Mouse (Mus musculus) liver, embryonic 14.5 days (tissue): ENCODE measurements at regions not wholly inside any gene's neighbourhood (a gene's known extent, or its start where the extent isn't known, plus 50 kb on each side); places are given as distances from the start of the nearest gene placed in this dataset.

Experiments
- ATAC-seq: fragments of 200-750 bp; cut with Nextera tagmentation; 2 replicates; pipeline ENCODE4 v1.8.0; 2017; ENCODE audit warnings: moderate number of reproducible peaks, mild to moderate bottlenecking, moderate library complexity; ENCODE audit not compliant: insufficient read depth
- DNase-seq, 3 experiments: peaks; one replicate each; pipeline ENCODE4 v3.0.0-alpha.2; 2012 to 2013; ENCODE audit warnings: low read depth in 3 of 3, low spot score in 3 of 3
- H3K27ac ChIP-seq: fragments of 300-500 bp; sonication (generic); 2 replicates; pipeline ENCODE4 v1.5.1; 2014; ENCODE audit warnings: moderate library complexity, mild to moderate bottlenecking, control low read depth, inconsistent platforms
- H3K27me3 ChIP-seq: fragments of 300-500 bp; sonication (generic); 2 replicates; pipeline ENCODE4 v1.6.1; 2014; ENCODE audit warnings: mild to moderate bottlenecking, low read length, moderate library complexity; ENCODE audit not compliant: control insufficient read depth, insufficient read depth
- H3K36me3 ChIP-seq: fragments of 300-500 bp; sonication (generic); replicated peaks from 2 replicates; pipeline ENCODE4 v1.6.1; 2014; ENCODE audit warnings: low read depth; ENCODE audit not compliant: control insufficient read depth, insufficient read depth
- H3K4me1 ChIP-seq, 2 experiments: fragments of 200-500 bp in 1 of 2; fragments of 300-500 bp in 1 of 2; sonication (generic) in 1 of 2; replicated peaks; 2 replicates each; pipeline ENCODE4 v1.6.1; 2012 to 2014; ENCODE audit warnings: antibody characterized with exemption in 1 of 2, inconsistent platforms in 1 of 2, low read length in 1 of 2; ENCODE audit not compliant: control insufficient read depth in 2 of 2, insufficient read depth in 2 of 2
- H3K4me2 ChIP-seq: fragments of 300-500 bp; sonication (generic); 2 replicates; pipeline ENCODE4 v1.6.1; 2014; ENCODE audit warnings: low read depth, mild to moderate bottlenecking, control low read depth, moderate library complexity
- H3K4me3 ChIP-seq, 2 experiments: fragments of 200-500 bp in 1 of 2; fragments of 300-500 bp in 1 of 2; sonication (generic) in 1 of 2; 2 replicates each; pipeline ENCODE4 v1.5.1; 2012 to 2014; ENCODE audit warnings: low read depth in 2 of 2, low read length in 2 of 2, mild to moderate bottlenecking in 2 of 2, control low read depth in 1 of 2, inconsistent platforms in 1 of 2, moderate library complexity in 1 of 2; ENCODE audit not compliant: insufficient read depth in 1 of 2
- H3K9ac ChIP-seq: fragments of 300-500 bp; sonication (generic); replicated peaks from 2 replicates; pipeline ENCODE4 v1.6.1; 2014; ENCODE audit warnings: mild to moderate bottlenecking, control low read depth, moderate library complexity
- H3K9me3 ChIP-seq: fragments of 300-500 bp; sonication (generic); 2 replicates; pipeline ENCODE4 v1.6.1; 2016; ENCODE audit warnings: low read length, mixed read lengths; ENCODE audit not compliant: control insufficient read depth
- CTCF ChIP-seq: IDR thresholded peaks from 2 replicates; pipeline ENCODE4 v1.5.1; 2016; ENCODE audit warnings: antibody characterized with exemption, low read depth, control low read depth
- EP300 ChIP-seq: IDR thresholded peaks from 2 replicates; pipeline ENCODE4 v1.6.1; 2016; ENCODE audit warnings: antibody characterized with exemption, low read depth
- WGBS: fragments of 180-500 bp; shearing (Covaris S2); extraction: QIAGEN DNeasy Blood & Tissue Kit; methylation state at CpG from one replicate; pipeline ENCODE4 v1.1.7; 2014; ENCODE audit not compliant: insufficient replicate concordance; 5-methylcytosine and 5-hydroxymethylcytosine counted together

DNA sequence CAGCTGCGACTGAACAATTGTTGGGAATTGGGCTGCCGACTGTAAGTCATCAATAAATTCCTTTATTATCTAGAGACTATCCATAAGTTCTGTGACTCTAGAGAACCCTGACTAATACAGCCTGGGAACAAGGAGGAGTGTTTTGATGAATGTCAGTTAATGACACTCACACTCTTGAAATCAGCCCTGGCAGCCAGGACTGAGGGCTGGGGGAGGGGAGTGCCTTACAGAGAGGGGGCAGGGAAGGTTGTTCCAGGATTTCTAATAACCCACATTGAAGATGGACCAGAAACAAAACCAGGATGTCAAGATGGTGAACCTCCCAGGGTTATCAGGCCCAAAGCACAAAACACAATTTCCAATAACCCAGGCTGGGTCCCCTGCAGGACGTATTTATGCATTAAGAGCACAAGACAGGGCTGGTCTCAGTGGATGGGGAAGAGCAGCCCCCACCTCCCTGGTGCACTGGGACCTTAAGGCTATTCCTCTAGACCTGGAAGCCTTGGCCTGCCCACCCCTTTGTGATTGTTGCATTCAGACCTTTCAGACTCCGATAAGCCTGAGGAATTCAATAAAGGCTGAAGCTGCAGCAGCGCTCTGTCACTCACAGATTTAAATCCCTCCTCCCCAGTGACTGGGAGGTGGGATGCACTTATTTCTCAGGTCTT lies 80.0 kb upstream of the Topaz1 start:
- Histone ChIP-seq H3K9me3 (no peaks in the 10 kb centered on the region), H3K4me3 (no peak overlapping the region), H3K27me3 (no peaks in the 10 kb centered on the region), H3K4me2 (no peak overlapping the region), H3K27ac (no peak overlapping the region), H3K36me3 (no peaks in the 10 kb centered on the region), H3K4me1 (no peaks in the 10 kb centered on the region), H3K9ac (no peak overlapping the region)
- ATAC-seq (no peak), DNase-seq (no peak)
- TF ChIP-seq CTCF (no peak), EP300 (no peak)
- 47% methylated on average over 3 of the region's 5 CpGs for WGBS

- DNase-seq (no peak), ATAC-seq (no peak)
- H3K36me3 ChIP-seq = no peaks in the 10 kb centered on the region
- H3K9me3 ChIP-seq = no peaks in the 10 kb centered on the region
- no peak overlapping the region for H3K4me3 ChIP-seq
- H3K4me1 ChIP-seq = no peaks in the 10 kb centered on the region
- H3K9ac ChIP-seq = no peak overlapping the region
- WGBS = 44% methylated on average over 3 of the region's 3 CpGs
- H3K27me3 ChIP-seq = no peaks in the 10 kb centered on the region
- no peak for TF ChIP-seq CTCF
- no peak for TF ChIP-seq EP300
- H3K27ac ChIP-seq = no peak overlapping the region
- no peak overlapping the region for H3K4me2 ChIP-seq
These were observed 79.5 kb upstream of the Topaz1 start for GRCm38 (mm10) chr9:122667646-122667981.

DNA sequence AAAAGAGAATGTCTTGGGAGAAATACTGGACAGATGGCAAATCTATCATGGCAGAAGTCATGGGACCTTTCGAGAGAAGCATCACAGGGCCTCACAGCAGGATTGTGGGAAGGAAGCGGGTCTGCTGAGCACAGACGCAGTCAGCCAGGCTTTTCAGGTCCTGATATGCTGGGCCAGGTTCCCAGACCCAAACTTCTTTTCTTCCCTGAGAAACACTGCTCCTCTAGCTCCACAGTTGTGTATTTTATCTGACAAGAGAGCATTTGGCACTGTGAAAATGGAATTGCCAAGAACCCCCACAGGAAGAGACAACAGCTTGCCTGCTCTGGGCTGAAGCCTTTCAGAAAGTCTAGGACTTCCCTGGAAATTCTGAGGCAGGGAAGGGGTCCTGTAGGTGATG lies 73.4 kb upstream of the Topaz1 start:
- no peak for TF ChIP-seq CTCF
- TF ChIP-seq EP300 = no peak
- no peak for ATAC-seq
- no peak overlapping the region for H3K27ac ChIP-seq
- 61% methylated on average over 3 of the region's 3 CpGs for WGBS
- no peak overlapping the region for H3K9ac ChIP-seq
- no peaks in the 10 kb centered on the region for H3K9me3 ChIP-seq
- no peaks in the 10 kb centered on the region for H3K4me1 ChIP-seq
- no peak overlapping the region for H3K4me2 ChIP-seq
- no peaks in the 10 kb centered on the region for H3K36me3 ChIP-seq
- no peak for DNase-seq
- no peaks in the 10 kb centered on the region for H3K27me3 ChIP-seq
- H3K4me3 ChIP-seq = no peak overlapping the region

DNA sequence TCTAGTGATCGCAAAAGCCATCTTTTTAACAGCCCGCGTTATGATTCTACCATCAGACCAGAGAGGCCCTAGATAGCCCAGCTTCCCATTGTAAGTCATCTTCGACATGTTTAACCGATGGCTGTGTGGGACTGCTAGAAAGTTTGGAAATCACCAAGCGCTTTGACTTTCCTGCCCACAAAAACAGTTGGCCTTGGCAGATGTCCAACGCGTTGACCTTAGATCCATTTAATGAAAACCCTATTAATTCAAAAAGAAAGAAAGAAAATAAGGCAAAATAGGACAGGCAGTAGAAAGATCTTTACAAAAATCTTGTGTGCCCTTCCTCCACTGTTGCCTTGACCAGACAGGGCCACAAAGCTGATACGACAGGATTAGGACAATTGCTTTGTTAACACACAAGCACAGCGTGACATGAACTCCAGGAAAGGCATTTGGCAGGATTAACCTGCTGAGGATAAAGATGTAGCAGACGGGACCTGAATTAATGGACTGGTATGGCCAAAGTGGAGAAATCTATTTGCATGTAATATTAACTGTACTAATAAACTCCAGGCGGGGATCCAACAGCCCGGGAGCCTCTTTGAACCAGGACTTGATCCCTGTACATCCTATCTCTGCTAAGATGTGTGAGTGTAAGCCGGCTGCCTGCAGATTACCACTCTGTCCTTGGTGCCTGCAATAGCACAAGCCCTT lies 69.0 kb upstream of the Topaz1 start:
- no peak overlapping the region for H3K27ac ChIP-seq
- WGBS = 68% methylated on average over 14 of the region's 14 CpGs
- H3K4me3 ChIP-seq = no peak overlapping the region
- no peaks in the 10 kb centered on the region for H3K9me3 ChIP-seq
- H3K36me3 ChIP-seq = no peaks in the 10 kb centered on the region
- no peak for TF ChIP-seq EP300
- TF ChIP-seq CTCF = no peak
- ATAC-seq (no peak), DNase-seq (no peak)
- no peaks in the 10 kb centered on the region for H3K4me1 ChIP-seq
- no peak overlapping the region for H3K4me2 ChIP-seq
- no peak overlapping the region for H3K9ac ChIP-seq
- no peaks in the 10 kb centered on the region for H3K27me3 ChIP-seq

- Histone ChIP-seq H3K4me3 (no peak overlapping the region), H3K27me3 (no peaks in the 10 kb centered on the region), H3K36me3 (no peaks in the 10 kb centered on the region), H3K9ac (no peak overlapping the region), H3K9me3 (no peaks in the 10 kb centered on the region), H3K4me1 (no peaks in the 10 kb centered on the region), H3K4me2 (no peak overlapping the region), H3K27ac (no peak overlapping the region)
- no peak for DNase-seq
- WGBS = 19% methylated on average over 4 of the region's 4 CpGs
- ATAC-seq = no peak
- TF ChIP-seq EP300 = no peak
- TF ChIP-seq CTCF = peak; percentile 20; the same call in 1 of the 2 replicates
These were observed 60.0 kb upstream of the Topaz1 start for GRCm38 (mm10) chr9:122687170-122687569.
